Mouse (Mus musculus) gastrocnemius, adult 2 months (tissue): ENCODE measurements around the gene C2cd5. TPM values are rescaled to one million over a fixed set of nuclear protein-coding genes. Genes with fewer than 3 reads are reported as not detected.

ENCODE experiments used
- DNase-seq: peaks from one replicate; pipeline ENCODE4 v3.0.0; 2022
- H3K27ac ChIP-seq: fragments of 200-600 bp; 2 replicates; pipeline ENCODE4 v1.8.1; 2022; ENCODE audit warnings: mild to moderate bottlenecking
- H3K4me3 ChIP-seq: fragments of 200-600 bp; 2 replicates; pipeline ENCODE4 v1.8.1; 2022; ENCODE audit warnings: mild to moderate bottlenecking, moderate library complexity
- CTCF ChIP-seq: fragments of 200-600 bp; IDR thresholded peaks from 2 replicates; pipeline ENCODE4 v1.8.1; 2022; ENCODE audit warnings: antibody characterized with exemption, mild to moderate bottlenecking, moderate library complexity
- intact Hi-C: fragments of 180-260 bp; cut with DNase I; formaldehyde crosslinking; loops from one replicate; pipeline ENCODE4 v1.15.1; 2025
- total RNA-seq, 2 experiments: library from RNA; stranded (reverse); gene quantifications; 2 replicates each; pipeline ENCODE4 v1.2.3; 2021

The C2cd5 gene
- total RNA-seq, 2 experiments from 2014 or later: 6.9 to 11.9 TPM

DNA sequence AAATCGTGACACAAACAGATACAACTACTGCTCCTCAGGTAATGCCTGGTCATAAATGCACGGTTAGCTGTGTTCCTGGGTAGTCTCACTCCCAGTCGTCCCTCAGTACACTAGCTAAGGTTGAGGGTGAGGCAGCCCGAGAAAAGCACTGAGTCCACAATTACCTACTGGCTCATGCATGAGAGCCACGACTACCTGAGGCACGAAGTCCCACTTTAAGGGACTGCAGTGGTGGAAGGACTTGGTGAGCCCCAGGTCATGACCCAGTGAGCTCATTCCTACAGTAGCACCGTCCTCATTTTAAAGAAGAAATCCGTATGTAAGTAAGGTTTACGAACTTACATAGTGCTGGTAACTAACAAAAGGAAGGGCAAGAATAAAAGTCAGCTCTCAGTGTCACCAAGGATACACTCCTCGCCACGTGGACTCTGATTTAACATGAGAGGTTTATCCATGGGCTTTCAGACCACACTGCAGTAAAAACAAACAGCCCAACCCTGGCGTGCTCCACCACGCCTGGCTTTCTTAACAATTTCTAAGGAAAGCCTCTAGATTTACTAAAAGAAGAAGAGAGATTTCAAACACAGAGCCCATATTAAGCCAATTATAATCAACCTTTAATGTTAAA is 18.3 kb downstream of the C2cd5 start:
- Histone ChIP-seq H3K4me3 (no peak overlapping the region), H3K27ac (no peak overlapping the region)
- DNase-seq: no peak
- intact Hi-C loops: no loop called here
- TF ChIP-seq CTCF: no peak

- DNase-seq: no peak
- no peak for TF ChIP-seq CTCF
- intact Hi-C loops: no loop called here
- Histone ChIP-seq H3K4me3 (no peak overlapping the region), H3K27ac (no peak overlapping the region)
Measured at GRCm38 (mm10) chr6:143080774-143081173, 19.2 kb downstream of the C2cd5 start.

- DNase-seq: no peak
- H3K27ac ChIP-seq: no peak overlapping the region
- intact Hi-C loops: no loop called here
- TF ChIP-seq CTCF: no peak
- no peak overlapping the region for H3K4me3 ChIP-seq
Measured at GRCm38 (mm10) chr6:143079126-143079525, 20.8 kb downstream of the C2cd5 start.

GRCm38 (mm10) chr6:143076461-143076860 is 23.5 kb downstream of the C2cd5 start:
- no peak overlapping the region for H3K27ac ChIP-seq
- H3K4me3 ChIP-seq: no peak overlapping the region
- DNase-seq: no peak
- no peak for TF ChIP-seq CTCF
- intact Hi-C loops: no loop called here

GRCm38 (mm10) chr6:143073914-143074313 is 26.0 kb downstream of the C2cd5 start:
- no peak for TF ChIP-seq CTCF
- no peak overlapping the region for H3K4me3 ChIP-seq

DNA sequence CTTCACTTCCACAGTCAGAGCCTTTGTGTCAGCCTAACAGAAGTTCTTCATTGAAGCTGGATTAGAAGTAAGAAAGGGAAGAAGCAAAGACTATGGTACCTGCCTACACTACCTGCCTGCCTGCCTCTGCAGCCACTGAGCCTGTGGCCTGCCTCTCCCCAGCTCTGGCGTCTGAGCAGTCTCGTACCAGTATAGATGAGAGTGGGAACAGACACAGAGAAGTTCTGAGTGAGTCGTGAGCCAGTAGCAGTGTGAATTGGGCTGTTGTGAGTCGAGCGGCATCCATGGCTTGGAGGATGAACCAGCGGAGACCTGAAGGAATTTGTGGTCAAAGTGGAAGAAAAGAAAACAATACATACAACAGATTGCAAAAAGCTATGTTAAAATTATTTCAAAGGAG is 26.5 kb downstream of the C2cd5 start:
- Histone ChIP-seq H3K27ac (no peak overlapping the region), H3K4me3 (no peak overlapping the region)
- intact Hi-C loops: no loop called here
- TF ChIP-seq CTCF: no peak
- DNase-seq: no peak

More at GRCm38 (mm10) chr6:143073914-143074313, 26.0 kb downstream of the C2cd5 start:
- intact Hi-C loops: no loop called here
- no peak overlapping the region for H3K27ac ChIP-seq
- DNase-seq: no peak

DNA sequence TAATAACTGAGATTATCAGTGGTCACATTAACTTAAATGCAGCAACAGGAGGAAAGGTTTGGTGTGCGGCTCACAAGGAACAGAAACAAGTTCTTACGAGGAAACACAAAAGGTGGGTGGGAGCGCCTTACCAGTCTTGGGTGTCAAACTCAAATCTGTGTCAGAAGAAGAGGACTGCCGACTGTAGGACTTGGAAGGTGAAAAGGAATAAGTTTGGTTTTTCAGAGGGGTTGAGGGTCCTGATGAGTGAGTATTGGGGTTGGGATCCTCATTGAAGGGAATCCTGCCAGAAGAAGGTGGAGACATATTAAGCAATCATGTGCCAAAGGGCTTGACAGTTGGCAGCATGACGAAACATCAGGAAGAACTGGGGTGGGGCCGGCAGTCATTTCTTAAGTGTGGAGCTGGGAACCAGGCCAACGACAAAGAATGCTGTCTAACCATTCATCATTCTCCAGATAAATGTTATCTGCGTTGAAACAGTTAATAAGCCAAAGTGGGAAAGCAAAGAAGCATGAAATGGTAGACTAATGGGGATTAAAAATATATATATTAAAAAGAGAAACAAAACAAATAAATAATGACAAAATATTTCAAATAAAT is 27.4 kb downstream of the C2cd5 start:
- intact Hi-C loops: no loop called here

GRCm38 (mm10) chr6:143070736-143071135 is 29.2 kb downstream of the C2cd5 start:
- TF ChIP-seq CTCF: no peak
- Histone ChIP-seq H3K4me3 (no peak overlapping the region), H3K27ac (no peak overlapping the region)
- DNase-seq: no peak
- intact Hi-C loops: no loop called here

More for the DNA sequence above, 27.4 kb downstream of the C2cd5 start:
- Histone ChIP-seq H3K4me3 (no peak overlapping the region), H3K27ac (no peak overlapping the region)
- TF ChIP-seq CTCF: no peak
- peak; percentile 22 for DNase-seq

- H3K27ac ChIP-seq: no peak overlapping the region
Measured at GRCm38 (mm10) chr6:143070019-143070418, 29.9 kb downstream of the C2cd5 start.

DNA sequence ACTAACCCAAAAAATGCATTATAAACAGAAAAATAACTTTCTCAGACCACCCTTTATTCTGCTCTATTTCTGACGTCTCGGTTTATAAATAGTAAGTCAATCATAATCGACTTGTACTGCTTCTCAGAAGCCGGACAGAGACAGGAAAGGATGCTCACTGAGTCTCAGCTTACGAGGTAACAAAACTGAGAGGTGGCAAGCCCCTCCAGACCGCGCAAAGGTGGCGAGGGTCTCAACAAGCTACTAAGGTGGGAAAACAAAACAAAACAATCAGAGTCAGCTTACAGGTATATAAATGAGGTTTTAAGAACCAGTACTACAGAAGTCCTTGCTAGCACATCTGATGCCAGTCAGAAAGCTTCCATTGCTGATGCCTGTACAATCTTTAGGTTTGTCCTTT is 30.3 kb downstream of the C2cd5 start:
- intact Hi-C loops: no loop called here
- H3K27ac ChIP-seq: no peak overlapping the region
- H3K4me3 ChIP-seq: no peak overlapping the region
- no peak for TF ChIP-seq CTCF
- no peak for DNase-seq

More at GRCm38 (mm10) chr6:143070019-143070418, 29.9 kb downstream of the C2cd5 start:
- H3K4me3 ChIP-seq: no peak overlapping the region
- intact Hi-C loops: no loop called here
- TF ChIP-seq CTCF: no peak
- DNase-seq: no peak

GRCm38 (mm10) chr6:143068181-143068915 is 31.6 kb downstream of the C2cd5 start:
- no peak for DNase-seq
- Histone ChIP-seq H3K27ac (no peak overlapping the region), H3K4me3 (no peak overlapping the region)
- TF ChIP-seq CTCF: no peak
- intact Hi-C loops: no loop called here

GRCm38 (mm10) chr6:143067654-143068053 is 32.3 kb downstream of the C2cd5 start:
- no peak overlapping the region for H3K27ac ChIP-seq
- H3K4me3 ChIP-seq: no peak overlapping the region
- intact Hi-C loops: no loop called here
- no peak for TF ChIP-seq CTCF
- no peak for DNase-seq

DNA sequence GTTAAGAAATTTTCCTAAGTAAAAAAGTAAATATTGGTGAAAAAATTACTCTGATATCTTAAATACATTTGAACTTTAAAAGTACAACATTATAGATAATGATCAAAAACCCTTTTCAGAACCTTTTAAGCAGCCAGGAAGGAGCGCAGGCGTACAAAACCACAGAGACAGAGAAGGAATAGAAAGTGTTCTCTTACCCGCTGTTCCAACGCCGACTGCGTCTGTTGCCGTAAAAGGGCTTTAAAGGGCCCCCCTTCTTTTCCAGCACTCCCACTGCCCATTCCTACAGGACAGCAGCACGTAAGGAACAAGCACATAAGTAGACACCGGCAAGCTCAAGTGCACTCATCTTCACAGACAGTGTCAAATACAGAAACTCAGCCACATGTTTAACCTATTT is 33.1 kb downstream of the C2cd5 start:
- TF ChIP-seq CTCF: no peak
- no peak overlapping the region for H3K4me3 ChIP-seq
- intact Hi-C loops: no loop called here
- DNase-seq: no peak
- H3K27ac ChIP-seq: no peak overlapping the region
